Mouse (Mus musculus) spleen, postnatal 36 days (tissue): Measurements from ENCODE around the gene Mylk2.

Experiments used
- DNase-seq, 2 experiments: peaks; one replicate each; pipeline ENCODE4 v3.0.0; 2022; ENCODE audit warnings: low spot score in 2 of 2, mixed read lengths in 1 of 2

The Mylk2 gene

DNA sequence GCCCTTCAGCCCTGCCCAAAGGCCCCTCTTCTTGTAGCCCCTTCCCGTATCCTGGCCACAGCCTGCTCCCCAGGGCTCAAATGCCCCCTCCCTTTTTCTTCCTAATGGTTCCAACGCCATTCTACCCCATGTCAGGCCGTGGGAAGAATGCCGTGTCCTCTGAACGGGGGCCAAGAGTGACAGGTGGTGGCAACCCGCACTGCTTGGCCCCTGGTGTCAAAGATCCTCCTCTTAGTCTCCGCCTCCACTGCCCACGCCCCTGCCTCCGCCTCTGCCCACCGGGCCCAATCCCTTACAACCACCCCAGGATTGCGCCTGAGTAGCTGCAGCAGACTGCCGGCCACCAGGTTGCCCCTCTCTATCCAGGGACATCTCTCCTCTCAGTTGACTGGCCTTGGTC, at the start of gene Mylk2:
Gene Mylk2, plus strand, starts transcription at position 322 of the 400 bp plus-strand sequence.
- no peak for DNase-seq

DNA sequence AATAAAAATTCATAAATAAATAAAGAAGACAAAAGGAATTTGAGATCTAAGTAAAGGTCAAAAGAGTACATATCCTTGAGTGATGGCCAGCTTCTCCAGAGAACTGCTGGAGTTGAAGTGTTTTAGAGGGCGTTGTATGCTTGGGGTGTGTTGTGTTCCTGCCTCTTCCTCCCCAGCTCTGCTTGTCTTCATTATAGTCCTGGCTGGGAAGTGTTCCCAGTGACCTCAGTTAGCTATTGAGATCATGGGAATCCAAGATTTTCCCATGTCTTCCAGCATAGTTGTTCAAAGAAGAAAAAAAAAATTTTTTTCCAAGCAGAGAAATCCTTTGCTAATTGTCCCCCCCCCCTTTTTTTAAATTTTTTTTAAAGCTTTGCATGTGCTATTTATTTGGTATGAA, 49.3 kb upstream of the Mylk2 start:
- no peak for DNase-seq

DNA sequence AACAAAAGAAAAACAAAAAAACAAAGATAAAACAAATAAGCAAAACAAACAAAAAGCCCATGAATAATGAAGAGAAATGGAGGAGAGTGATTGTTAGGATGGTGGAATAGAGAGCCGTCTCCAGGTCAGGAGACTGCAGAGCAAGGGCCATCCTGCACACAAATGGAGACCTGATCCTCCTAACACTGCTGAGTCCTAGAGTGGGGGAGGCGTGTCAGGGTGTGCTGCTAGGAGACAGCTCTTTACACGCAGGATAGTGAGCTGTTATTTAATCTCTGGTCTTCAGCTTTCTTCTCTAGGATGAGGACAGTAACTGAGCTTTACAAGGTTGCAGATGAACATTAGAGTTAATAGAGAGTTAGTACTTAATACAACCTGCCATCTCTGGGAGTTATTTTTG, 48.5 kb upstream of the Mylk2 start:
- no peak for DNase-seq

DNA sequence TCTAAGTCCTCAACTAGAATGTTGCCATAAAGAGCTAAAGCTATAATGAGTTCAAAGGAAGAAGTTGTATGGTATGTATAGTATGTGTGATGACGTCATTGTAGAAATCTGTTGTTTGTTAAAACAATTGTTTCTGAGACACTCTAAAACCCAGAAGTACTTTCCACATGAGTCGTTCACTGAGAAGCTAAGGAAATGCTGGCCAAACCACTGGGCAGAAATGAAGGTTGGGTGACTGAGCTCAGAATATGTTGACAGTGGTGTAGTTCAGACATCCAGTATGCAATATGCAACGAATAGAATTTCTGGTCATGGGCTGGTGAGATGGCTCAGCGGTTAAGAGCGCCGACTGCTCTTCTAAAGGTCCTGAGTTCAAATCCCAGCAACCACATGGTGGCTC, 47.8 kb upstream of the Mylk2 start:
- DNase-seq: no peak

DNA sequence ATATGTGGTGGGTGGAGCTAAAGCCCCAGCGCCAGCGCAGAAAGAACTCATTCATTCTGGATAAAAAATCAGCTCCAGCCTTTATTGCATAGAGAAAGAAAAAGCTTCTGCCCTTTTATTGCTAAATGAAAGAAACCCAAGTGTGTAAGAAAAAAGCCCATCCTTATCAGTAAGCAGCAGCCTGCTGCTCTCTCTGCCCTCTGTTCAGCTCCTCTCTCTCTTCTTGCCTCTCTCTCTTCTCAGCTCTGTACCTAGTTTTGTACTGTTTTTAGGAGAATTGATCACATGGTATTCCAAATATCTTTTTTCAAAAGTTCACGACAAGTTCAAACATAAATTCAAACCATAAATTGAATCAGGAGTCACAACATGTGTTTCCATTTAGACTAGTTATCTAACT, 32.9 kb upstream of the Mylk2 start:
- no peak for DNase-seq

DNA sequence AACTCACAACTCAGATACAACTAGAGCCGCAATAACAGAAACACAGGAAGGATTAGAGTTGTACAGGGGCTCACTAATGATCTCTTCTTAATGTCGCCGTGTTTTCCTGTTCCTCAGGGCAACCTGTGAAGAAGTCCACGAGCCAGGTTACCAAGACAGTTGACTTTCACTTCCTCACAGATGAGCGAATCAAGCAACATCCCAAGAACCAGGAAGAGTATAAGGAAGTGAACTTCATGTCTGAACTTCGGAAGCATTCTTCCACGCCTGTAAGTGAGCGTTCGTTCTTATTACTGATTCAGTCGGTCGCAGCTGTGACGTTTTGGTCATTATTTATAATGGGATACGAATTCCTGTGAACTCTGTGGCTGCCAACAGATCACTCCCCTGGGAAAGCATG, 30.3 kb upstream of the Mylk2 start:
- no peak for DNase-seq

DNA sequence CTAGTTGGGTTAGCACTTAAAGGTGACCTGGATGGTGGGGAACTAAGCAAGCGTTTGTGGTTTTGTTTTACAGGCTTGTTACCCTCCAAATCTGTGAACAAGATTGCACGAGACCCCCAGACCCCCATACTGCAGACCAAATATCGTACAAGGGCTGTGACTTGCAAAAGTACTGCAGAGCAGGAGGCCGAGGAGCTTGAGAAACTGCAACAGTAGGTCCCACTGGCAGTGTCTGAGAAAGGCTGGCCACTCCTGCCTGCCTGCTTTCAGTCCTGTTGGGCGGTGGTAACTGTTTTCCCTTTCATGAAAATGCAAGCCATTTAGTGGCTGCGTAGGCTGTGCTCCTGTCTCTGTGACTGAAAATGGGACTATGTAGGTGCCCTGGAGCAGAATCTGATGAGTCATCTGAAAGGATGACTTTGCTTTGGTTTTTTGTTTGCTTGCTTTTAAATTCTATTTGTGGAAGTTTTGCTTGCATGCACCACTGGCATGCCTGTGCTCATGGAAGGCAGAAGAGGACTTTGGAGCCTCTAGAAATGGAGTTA, 27.0 kb upstream of the Mylk2 start:
- no peak for DNase-seq

DNA sequence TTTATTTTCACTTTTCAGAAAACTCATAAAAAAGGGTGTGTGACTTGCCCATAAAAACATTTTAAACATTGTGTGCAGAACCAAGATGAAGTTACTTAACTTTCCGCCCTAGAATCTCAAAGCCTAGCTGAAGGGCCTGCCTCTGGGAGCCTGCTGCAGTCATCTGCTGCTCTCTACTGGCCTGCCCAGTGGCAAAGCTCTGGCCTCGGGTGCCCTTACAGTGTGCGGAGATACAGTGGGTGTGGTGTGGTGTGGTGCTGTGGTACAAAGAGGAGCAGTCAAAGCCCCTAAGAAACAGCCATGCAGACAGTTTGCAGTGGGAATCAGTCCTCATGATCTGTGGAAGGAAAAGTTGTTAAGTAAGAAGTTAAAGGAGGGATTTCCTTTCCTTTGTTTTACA, 23.9 kb upstream of the Mylk2 start:
- no peak for DNase-seq

DNA sequence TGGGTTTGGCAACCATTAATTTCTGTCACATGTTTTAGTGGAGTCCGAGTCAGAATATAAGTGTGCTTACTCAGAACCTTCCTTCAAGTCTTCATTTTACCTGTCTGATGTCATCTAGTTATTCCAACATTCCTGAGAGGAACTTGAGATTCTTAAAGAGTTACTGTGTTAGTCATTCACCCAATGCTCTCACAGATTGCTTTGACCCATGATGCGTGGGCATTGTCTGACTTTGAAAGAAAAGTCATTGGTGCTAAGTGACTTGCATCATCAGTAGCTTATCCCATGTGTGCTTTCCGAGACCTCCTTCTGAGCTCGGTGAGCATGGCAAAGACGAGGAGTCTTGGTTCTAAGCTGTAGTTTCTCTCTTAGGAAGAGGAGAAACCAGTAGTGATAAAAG, 22.4 kb upstream of the Mylk2 start:
- DNase-seq: no peak

DNA sequence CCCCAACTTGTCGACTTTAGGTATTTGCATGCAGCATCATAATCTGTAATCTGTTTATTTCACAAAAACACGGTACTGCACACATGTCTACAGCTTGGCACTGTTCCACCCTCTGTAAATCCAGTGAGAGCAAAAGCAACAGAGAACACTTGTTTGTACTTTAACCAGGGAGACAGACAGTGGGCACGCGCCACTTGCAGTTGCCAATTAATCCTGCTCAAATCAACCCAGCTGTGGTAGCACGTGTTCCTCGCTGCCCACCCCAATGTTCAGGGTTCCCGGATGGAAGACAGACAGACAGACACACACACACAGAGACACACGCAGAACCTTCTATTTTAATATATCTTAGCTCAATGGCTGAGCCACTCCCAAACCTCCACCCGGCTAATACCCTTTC, 15.3 kb upstream of the Mylk2 start:
- no peak for DNase-seq

DNA sequence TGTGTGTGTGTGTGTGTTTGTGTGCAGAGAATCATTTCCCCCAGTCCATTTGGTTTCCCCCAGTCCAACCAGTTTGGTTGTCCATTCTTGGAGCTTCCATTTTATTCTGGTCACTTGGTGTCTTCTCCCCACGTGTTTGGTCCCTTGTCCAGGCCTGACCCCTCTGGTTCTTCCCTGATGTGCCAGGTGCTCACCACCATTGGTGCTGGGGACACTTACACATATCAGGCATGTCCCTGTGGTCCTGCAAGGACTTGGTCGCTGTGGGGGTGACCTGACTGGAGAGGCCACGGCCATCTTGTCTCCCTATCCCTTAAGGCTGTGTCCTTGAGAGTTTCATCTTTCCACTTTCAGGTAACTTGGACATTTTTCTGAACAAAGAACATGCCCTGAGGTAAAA, 14.2 kb upstream of the Mylk2 start:
- no peak for DNase-seq

DNA sequence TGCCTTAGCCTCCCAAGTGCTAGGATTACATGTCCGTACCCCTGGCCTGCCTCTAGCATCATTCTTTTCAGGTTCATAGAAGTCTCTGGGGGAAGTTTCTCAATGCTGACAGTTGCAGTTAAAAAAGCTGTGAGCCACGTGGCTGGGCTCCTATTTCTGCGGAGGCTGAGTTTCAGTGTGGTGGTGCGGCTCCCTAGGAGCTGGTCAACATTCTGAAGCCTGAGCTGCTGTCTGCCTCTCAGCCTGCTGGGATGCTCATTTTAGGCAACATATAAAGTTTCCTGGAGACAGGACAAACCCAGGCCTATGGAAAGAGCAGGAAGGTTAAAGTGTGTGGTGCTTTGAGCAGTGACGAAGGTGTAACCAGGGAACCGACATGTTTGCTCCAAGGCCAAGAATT, 12.1 kb upstream of the Mylk2 start:
- no peak for DNase-seq

DNA sequence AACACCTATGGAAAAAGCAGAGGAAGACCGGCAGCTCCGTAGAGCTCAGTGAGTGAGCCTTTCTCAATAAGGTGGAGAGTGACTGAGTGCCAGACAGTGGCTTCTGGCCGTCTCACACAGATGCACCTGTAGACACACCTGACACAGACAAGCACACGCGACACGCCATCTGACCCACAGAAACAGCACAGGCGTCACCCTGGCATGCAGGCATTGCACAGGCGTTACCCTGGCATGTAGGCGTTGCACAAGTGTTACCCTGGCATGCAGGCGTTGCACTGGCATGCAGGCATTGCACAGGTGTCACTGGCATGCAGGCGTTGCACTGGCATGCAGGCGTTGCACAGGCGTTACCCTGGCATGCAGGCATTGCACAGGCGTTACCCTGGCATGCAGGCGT, 9.9 kb upstream of the Mylk2 start:
- DNase-seq: no peak

DNA sequence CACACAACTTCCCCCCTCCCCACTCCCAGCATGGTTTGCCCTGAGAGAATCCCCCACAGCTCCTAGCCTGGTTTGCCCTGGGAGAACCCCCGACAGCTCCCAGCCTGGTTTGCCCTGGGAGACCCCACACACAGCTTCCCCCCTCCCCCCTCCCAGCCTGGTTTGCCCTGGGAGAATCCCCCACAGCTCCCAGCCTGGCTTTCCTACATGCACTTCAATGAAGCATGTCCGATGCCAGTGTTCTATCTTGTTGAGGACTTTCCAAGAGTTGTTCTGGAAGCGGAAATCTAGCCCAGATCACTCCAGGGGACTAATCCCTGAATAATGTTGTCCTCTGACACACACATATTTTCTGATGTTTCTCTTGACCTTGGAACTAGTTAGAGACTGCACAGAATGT, 8.5 kb upstream of the Mylk2 start:
- no peak for DNase-seq

DNA sequence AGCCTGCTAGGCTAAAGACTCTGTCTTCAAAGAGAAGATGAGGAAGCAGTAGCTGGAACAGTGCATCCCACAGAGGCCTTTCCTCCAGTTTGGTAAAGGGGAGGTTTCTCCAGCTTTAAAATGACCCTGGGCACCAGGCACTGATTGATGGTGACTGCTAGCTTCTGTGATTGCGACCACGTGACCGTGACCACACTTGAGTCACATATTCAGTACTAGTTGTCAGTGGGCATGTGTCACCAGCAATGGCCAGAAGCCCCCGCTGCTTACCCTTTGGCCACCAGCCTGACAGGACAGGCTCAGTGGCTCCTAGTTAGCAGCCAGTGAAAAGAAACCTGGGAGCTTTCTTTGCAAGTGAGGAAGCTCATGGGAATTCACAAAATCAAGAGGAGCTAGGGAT, 7.6 kb upstream of the Mylk2 start:
- no peak for DNase-seq

DNA sequence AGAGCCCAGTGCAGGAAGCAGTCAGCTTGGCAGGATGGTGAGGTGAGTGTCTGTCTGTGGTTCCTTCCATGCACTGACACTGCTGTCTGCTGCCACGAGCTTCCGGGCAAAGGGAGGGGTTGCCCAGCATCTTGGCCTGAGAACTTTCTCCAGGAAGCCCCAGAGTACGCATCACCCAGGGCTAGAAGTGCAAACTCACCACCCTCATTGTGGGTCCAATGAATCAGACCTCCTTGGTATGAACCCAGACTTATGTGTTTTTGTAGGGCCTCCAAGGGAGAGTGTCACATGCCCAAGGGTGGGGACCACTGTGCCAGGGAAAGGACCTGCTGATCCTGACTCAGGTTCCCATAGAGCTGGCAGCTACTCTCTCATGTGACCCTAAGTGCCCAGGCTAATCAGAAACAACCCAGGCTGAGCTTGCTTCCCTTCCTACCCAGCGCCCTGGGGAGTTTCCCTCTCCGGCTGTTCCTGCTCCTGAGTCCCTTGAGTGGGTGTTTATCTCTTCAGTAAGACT, 7.0 kb upstream of the Mylk2 start:
- DNase-seq: no peak

DNA sequence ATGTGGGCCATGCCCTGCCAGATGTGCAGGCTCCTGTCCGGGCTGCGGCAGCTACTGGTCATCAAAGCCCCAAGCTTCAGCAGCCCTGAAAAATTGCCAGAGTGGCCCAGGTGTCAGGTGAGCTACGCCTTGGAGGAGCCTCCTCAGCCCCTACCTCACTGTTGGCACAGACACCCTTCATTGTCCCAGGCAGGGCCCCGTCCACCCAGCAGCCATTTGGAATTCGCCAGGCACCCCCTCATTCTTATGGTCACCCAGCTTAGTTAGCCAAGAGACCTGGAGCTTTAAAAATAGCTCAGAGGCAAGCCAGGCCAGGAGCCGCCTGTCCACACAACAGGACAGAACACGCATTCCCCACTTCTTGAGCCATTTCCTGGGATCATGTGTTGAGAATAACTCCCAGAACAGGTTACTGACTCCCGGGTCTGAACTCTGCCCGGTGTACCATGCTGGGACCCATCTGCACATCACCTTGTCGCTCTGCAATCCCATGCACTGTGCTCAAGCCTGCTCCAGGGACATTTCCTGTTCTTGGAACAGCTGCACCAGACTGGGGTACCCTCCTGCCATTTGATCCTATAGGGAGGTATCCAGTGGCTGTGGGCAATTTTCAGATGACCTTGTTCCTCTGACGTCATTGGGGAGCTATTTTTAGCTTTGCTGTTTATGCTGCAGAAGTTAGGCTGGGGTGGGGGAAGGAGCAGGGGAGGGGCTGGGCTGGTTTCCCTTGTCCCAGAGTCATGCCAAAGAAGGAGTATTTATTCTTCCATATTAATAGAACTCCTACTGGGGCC, 5.9 kb upstream of the Mylk2 start:
- no peak for DNase-seq

DNA sequence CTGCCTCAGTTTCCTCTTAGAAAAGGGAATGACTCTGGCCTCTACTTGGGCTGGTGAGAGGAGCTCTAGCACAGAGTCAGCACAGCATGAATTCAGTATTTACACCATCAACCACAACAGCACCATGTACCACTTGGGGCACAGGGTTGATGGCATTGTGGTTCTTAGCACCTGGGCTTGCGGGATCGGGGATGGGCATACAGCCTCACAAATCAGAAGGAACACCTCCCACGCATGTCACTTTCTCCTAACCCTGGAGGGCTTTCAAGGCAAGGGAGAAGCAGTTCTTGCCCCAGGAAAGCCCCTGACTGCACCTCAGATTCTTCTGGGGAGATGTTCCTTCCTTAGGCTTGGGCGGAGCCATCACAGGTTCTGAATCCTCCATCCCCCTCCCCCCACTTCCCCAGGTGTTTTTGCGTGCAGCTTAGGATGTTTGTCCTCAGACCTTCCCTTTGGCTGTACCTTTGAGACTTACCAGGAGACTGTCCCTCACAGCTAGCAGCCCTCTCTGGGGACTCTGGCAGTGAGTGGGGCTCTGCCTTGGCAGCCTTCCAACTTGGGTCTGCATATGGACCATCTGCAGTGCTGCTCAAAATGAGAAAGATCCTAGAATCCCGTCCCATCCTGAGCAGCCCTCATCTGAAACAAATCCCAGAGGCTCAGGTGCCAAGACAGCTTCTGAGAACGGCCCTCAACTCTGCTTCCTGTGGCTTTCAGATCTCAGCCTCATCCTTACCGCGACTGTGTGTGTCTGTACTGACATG, 4.7 kb upstream of the Mylk2 start:
- no peak for DNase-seq

DNA sequence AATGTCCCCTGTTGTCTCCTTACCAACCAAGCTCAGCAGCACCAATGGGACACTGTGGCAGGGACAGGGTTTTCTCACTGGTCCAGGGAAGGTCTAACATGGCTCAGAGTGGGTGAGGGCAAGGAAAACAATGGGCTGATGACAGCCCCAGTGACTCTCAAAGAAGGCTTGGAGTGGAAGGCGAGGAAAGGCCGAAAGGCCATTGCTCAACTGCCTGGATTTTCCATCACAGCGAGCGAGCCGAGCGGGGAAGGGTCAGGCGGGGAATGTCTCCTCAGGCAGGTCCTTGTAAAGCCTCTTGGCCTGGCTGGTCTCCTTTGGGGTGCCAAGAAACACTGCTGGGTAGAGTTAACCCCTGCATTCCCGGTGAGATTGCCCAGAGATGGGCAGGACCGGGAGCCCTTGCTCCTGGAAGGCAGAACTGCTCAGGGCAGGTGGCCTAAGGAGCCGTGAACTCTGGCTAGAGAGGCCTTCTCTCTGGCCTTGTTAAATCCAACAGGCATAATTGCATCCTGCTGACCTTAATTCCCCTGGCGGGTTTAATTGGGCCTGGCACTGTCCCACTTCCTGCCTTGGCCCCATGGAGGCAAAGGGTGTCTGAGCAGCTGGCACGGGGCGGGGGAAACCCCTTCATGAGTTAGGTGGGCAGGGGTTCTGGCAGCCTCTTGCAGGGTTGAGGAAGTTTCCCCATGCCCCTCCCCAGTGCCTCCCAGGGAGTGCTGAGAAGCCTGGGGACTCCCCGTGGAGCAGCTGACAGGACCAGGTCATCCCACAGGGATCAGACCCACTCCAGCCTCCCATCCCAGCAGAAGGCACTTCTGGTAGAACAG, 3.8 kb upstream of the Mylk2 start:
- DNase-seq: no peak

DNA sequence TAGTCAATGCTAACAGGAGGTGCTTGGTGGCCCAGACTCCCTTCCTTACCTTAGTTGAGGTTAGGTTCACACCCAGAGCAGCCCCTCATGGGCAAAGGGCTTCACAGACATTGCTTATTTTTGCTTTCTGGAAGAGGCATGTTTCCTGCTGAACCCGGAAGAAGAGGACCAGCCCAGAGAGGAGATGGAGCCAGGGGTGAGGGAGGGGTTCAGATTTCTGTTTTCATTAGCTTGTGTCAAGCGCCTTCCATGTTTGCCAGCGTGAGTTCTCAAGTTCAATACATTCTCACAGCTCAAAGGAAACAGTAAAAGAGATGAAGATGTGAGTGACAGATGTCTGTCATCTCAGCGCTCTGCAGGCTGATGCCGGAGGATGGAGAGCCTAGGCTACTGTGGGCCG, 1.3 kb upstream of the Mylk2 start:
- DNase-seq: no peak

DNA sequence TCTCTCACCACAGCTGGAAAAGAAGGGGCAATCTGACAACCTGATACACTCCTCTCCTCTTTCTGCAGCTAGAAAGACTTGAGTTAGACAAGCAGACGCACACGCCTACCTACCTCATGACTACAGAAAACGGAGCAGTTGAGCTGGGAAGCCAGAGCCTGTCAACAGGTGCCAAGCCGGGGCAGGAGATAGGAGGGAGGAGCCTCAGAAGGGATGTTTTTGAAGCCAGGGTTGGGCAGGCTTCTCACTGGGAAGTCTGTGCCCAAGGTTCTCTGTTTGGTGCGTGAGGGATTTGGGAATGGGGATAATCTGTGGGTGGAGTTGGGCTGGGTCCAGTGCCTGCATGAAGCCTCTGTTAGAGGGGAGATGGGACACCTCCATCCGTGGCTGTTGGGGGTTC, 280 bp downstream of the Mylk2 start:
- DNase-seq: no peak

DNA sequence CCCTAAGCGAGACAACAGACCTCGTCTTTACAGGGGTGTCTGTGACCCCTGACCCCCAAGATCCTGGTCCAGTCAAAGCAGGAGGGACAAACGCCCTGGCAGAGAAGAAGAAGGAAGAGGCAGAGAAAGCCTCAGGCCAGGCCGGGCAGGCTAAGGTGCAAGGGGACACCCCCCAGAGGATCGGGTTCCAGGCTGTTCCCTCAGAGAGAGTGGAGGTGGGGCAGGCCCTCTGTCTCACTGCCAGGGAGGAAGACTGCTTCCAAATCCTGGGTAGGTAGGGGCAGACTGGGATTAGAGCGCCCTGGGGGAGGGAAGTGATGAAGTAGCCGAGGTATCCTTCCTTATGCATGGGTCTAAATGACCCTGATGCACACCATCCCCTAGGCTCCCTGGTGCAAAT, 2.3 kb downstream of the Mylk2 start:
- no peak for DNase-seq
